Mouse (Mus musculus) adipocyte (in vitro differentiated cells): Measurements from ENCODE around the gene 2010111I01Rik.
"Not testable (repeated sequence)": the region's sequence is repeated elsewhere in the genome, so short reads cannot be mapped to it uniquely, and the experiment has no call there.

Source experiments
- DNase-seq: peaks from one replicate; pipeline ENCODE4 v3.0.0-alpha.2; 2016; ENCODE audit warnings: low spot score

2010111I01Rik gene

GRCm38 (mm10) chr13:63080191-63080590 is 115.5 kb downstream of the 2010111I01Rik start:
- DNase-seq, result no peak

- DNase-seq, result no peak
Measured at GRCm38 (mm10) chr13:63080823-63081222, 116.1 kb downstream of the 2010111I01Rik start.

- DNase-seq, result no peak
Measured at GRCm38 (mm10) chr13:63082555-63083136, 118.0 kb downstream of the 2010111I01Rik start.

GRCm38 (mm10) chr13:63083139-63083538 is 118.4 kb downstream of the 2010111I01Rik start:
- not testable (repeated sequence) for DNase-seq

DNA sequence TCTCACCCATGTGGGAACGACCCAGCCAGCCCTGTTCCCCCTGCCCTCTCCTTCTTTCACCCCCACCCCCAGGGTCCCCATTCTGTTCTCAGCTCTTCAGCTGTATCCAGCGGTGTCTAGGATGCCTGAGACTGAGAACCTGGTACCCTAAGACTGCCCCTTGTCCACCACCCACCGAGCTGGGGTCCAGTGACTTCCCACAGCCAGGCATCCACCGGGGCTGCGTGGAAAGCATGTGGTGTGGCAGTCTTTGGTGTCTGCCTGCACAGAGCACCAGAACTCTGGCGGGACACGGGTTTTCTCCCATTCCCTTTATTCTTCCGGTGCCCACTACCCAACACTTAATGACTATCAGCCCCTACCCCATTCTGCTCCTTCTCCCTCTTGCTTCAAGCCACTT is 119.0 kb downstream of the 2010111I01Rik start:
- no peak for DNase-seq

- DNase-seq, result no peak
Measured at GRCm38 (mm10) chr13:63087865-63088683, 123.4 kb downstream of the 2010111I01Rik start.

- DNase-seq, result no peak
Measured at GRCm38 (mm10) chr13:63089513-63089912, 124.8 kb downstream of the 2010111I01Rik start.

DNA sequence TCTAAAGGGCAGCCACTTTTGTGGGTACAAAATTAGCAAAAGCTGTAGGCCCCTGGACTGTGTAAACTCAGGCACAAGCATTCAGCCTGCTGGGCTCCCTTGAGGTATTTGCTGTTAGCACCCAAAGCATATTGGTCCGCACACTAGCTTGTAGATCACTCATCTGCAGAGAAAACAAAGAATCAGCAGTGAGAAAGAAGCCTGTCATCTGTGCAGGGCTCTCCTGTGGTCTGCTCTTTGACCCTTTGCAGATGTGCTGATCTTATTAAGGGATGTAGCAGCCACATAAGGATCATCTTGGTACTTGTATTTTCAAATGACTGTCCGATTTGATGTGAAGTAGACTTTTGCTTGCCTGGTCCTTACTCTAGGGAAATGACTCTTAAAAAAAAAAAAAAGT is 126.6 kb downstream of the 2010111I01Rik start:
- no peak for DNase-seq

DNA sequence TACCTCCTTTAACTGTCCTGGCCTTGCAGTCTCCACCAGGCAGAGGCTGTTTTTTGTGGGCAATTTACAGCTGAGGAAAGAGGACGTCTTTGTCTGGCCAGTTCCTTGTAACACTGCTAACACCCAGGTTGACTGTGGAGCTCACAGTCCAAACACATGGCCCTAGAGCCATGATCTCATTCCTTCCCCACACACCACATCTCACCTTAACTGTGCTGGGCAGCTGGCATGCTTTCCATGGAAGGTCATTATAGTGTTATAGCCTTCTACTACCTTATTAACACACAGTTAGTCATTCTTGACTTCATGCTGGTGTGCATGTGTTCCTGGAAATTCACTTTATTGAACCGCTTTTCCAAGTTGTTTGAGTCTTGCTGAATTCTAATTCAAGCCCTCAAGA is 127.6 kb downstream of the 2010111I01Rik start:
- DNase-seq, result no peak

DNA sequence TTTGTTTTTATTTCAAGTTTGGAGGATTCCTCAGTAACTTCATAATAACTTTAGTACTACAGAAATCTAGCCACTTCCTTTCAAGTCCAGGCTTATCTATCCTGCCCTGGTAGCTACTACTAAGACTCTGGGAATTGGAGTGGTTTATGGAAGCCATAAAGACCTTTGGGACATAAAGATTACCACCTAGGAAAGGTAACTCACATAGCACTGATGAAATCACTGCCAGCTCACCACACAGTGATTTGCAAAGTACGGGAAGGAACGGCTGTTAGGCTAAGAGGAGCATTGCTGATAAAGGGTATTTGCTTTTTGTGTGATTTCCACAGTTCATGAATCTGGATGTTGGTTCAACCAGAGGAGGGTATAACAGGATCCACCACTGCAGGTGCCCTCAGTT is 128.2 kb downstream of the 2010111I01Rik start:
- DNase-seq, result no peak

DNA sequence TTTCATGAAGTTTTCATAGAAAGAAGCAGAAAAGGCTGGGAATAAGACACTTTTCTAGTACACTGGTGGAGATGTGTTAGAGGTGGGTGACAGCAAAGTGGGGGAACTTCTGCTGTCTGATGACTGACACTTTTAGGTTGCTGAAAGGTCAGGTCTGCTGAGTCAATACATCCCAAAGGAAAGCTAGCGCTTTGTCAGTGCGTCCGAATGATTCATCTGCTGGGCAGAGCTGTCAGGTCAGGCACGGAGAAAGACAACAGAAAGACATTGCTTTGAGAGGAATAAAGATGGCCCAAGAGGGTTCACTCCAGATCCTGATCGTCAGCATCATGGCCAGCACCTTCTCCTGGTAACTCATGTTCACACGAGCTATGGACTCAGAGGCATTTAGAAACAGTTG is 128.9 kb downstream of the 2010111I01Rik start:
- no peak for DNase-seq

GRCm38 (mm10) chr13:63094317-63095131 is 129.8 kb downstream of the 2010111I01Rik start:
- no peak for DNase-seq

- peak; percentile 62 for DNase-seq
Measured at GRCm38 (mm10) chr13:63096764-63097163, 132.1 kb downstream of the 2010111I01Rik start.

DNA sequence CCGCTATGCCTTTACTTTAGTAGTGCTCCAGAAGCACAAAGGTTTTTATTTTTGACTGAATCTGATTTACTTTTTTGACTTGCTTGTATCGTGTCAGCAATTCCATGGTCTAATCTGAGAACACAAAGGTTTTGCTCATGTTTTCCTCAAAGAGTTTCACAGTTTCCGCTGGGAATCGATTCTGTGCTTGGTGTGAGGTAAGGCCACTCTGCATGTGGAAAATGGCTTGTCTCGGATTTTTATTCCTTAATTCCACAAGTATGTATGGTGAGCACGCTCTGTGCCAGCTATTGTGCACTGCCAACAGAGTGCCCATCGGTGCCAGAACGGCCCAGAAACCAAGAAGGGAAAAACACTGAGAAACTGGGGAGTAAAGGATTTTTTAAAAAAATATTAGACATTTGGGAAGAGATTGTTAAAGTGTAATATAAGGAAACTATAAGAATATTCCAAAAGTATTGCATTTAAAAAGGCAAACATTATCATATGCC is 132.8 kb downstream of the 2010111I01Rik start:
- DNase-seq, result no peak

DNA sequence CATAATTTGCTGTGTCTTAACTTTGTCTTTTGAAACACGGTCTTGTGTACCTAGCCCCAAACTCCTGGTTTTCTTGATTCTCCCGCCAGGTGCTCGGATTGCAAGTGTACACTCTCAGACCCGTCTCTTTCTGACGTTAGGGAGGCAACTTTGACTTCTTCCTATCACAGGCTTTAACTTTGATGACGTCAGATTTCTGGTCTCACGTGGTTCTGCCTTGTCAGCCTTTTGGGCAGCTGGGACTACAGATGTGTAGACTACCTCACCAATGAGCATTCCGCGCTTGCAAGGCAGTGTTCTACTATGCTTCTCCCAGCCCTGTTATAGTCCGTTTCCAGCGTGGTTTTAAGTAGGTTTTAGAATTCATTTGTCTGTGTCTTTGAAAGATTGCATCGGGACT is 137.1 kb downstream of the 2010111I01Rik start:
- no peak for DNase-seq

GRCm38 (mm10) chr13:63102848-63103585 is 138.3 kb downstream of the 2010111I01Rik start:
- DNase-seq, result no peak

- no peak for DNase-seq
Measured at GRCm38 (mm10) chr13:63106574-63106973, 141.9 kb downstream of the 2010111I01Rik start.

- peak; percentile 15 for DNase-seq
Measured at GRCm38 (mm10) chr13:63108601-63109000, 143.9 kb downstream of the 2010111I01Rik start.

DNA sequence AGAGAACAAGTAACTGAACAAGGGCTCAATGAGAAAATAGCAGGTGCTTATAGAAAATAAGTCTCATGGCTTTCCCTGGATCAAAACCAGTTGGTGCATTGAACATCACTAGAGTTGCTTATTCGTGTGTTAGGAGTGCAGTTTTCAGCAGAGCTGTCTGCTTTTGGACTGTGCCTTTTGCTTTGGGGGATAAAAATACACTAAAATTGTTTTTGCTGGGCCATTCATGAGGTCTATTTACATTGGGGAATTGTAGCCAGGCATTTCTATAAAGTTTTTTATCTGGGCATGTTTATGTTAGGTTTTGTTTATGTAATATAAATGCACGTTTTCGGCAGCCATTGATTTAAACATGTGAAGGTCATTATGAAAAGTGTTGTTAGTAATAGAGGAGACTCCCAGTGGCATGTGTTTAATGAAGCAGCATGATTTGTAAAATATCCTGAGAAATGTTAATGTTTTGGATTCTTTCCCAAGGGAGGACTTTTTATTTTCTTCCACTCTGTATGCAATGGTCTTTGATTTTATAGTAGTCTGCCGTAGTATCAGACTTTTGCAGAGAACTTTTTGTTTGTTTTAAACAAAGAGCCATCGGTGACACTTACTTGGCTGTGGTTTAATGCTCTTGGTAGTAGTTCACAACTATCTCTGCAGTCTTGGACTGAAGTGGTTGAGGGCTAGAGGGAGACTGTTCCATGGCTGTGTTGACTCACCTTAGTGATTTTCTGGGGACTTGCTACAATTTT is 146.8 kb downstream of the 2010111I01Rik start:
- no peak for DNase-seq

DNA sequence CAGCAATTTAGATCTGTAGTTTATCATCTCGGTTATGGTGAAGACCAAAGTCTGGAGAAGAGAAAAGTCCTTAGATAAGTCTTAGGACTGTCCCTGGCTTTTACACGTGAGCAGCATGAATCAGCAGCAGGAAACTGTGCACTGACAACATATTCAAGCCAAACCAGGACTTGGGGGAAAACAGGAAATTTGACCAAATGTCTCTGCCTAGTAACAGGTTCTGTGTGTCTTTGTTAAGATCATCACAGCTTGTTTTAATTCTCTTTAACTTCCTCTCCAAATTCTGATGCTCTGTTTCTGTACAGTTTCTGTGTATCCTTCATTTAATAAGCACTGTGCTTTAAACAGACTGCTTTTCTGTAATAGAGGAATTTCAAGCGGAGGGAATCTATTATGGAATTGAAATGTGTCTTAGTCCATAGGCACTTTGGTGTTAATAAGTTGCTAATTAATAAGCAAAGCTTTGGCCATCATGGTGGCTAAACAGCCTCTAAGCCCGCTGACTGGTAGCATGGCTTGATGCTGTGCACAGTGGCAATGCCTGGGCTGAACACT is 147.4 kb downstream of the 2010111I01Rik start:
- DNase-seq, result no peak
